Mouse (Mus musculus): ENCODE measurements around the gene Stox2. TPM values are rescaled to one million over a fixed set of nuclear protein-coding genes. Genes with fewer than 3 reads are reported as not detected.

Gene Stox2
- polyA plus RNA-seq, 1 experiment from 2014 or later, result 2.6 TPM

DNA sequence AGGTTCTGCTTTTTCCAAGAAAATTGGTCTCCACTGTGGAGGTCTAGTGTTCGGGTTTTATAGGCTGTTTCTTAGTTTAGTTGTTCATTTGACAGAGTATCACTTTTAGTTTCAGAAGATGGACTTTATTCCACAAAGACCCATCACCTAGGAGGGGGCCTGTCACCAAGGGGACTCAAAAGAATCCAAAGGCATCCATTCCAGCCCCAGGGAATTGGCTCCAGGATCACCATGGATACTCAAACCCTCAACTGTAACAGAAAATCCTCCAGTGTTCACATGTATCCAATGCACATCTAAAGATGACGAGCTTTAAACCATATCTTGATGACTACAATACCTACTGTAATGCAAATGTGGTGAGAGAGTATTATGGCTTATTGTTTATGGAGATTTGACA, 267.4 kb downstream of the Stox2 start:
- Histone ChIP-seq H3K4me2 (no peak overlapping the region), H3K9me3 (ENCODE audit: control insufficient read depth, low read length) (no peaks in the 10 kb centered on the region), H3K4me3 (ENCODE audit: low read depth, low read length) (no peak overlapping the region), H3K27me3 (replicated peaks; ENCODE audit: control insufficient read depth, insufficient read depth, low read length) (no peaks in the 10 kb centered on the region), H3K36me3 (ENCODE audit: control insufficient read depth, insufficient read depth, low read length) (no peaks in the 10 kb centered on the region), H3K4me1 (replicated peaks; ENCODE audit: control insufficient read depth, insufficient read depth, low read length) (no peaks in the 10 kb centered on the region), H3K27ac (ENCODE audit: low read depth, low read length) (no peak overlapping the region), H3K9ac (ENCODE audit: low read depth, low read length) (no peak overlapping the region)
- DNase-seq (ENCODE audit: low spot score) (no peak), ATAC-seq (replicated peaks; ENCODE audit: low FRiP score) (no peak)
- 80% methylated on average over 2 of the region's 2 CpGs for WGBS

DNA sequence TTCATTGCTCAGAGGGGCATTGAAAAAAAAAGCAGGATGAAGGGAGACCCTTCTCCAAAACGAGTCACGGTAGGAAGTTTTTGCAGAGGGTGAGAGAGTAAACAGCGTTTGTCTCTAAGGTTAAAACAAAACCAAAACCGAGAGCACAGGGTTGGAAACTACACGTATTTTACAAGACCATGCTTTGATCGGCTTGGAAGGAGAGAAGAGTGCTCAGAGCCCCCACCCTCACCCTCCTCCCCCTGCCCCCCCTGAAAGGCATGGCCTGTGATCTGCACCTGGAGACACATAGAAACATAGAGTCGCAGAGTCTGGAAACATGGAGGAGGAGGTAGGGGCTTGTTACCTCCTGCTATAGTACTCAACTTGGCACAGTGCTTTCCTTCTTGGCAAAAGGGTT, 272.3 kb downstream of the Stox2 start:
- ATAC-seq (replicated peaks; ENCODE audit: low FRiP score), result no peak
- 76% methylated on average over 7 of the region's 7 CpGs for WGBS
- H3K27me3 ChIP-seq (replicated peaks; ENCODE audit: control insufficient read depth, insufficient read depth, low read length), result no peaks in the 10 kb centered on the region
- H3K9ac ChIP-seq (ENCODE audit: low read depth, low read length), result no peak overlapping the region
- H3K4me3 ChIP-seq (ENCODE audit: low read depth, low read length), result no peak overlapping the region
- no peaks in the 10 kb centered on the region for H3K9me3 ChIP-seq (ENCODE audit: control insufficient read depth, low read length)
- H3K36me3 ChIP-seq (ENCODE audit: control insufficient read depth, insufficient read depth, low read length), result no peaks in the 10 kb centered on the region
- H3K4me1 ChIP-seq (replicated peaks; ENCODE audit: control insufficient read depth, insufficient read depth, low read length), result no peaks in the 10 kb centered on the region
- H3K4me2 ChIP-seq, result no peak overlapping the region
- no peak overlapping the region for H3K27ac ChIP-seq (ENCODE audit: low read depth, low read length)
- no peak for DNase-seq (ENCODE audit: low spot score)

DNA sequence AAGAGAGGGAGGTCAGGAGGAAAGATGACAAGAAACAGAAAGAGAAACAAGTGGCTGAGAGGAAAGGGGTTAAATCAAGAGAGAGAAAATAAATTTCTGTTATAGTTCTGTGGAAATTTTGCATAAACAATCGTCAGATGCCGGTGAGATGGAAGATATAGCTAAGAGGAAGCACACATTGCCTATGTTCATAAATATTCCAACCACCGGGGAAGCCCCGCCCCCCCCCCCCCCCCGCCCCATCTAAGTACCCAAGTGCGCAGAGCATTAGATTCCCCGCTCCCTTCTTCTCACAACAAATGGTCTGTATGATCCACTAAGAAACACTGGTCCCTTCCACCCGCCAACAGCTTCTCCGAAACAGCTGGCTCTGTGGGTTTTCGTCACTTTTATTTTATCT, 273.3 kb downstream of the Stox2 start:
- DNase-seq (ENCODE audit: low spot score) (no peak), ATAC-seq (replicated peaks; ENCODE audit: low FRiP score) (no peak)
- H3K4me3 ChIP-seq (ENCODE audit: low read depth, low read length), result no peak overlapping the region
- H3K27ac ChIP-seq (ENCODE audit: low read depth, low read length), result no peak overlapping the region
- no peak overlapping the region for H3K9ac ChIP-seq (ENCODE audit: low read depth, low read length)
- H3K9me3 ChIP-seq (ENCODE audit: control insufficient read depth, low read length), result no peaks in the 10 kb centered on the region
- no peaks in the 10 kb centered on the region for H3K36me3 ChIP-seq (ENCODE audit: control insufficient read depth, insufficient read depth, low read length)
- no peak overlapping the region for H3K4me2 ChIP-seq
- no peaks in the 10 kb centered on the region for H3K4me1 ChIP-seq (replicated peaks; ENCODE audit: control insufficient read depth, insufficient read depth, low read length)
- 85% methylated on average over 9 of the region's 10 CpGs for WGBS
- no peaks in the 10 kb centered on the region for H3K27me3 ChIP-seq (replicated peaks; ENCODE audit: control insufficient read depth, insufficient read depth, low read length)

DNA sequence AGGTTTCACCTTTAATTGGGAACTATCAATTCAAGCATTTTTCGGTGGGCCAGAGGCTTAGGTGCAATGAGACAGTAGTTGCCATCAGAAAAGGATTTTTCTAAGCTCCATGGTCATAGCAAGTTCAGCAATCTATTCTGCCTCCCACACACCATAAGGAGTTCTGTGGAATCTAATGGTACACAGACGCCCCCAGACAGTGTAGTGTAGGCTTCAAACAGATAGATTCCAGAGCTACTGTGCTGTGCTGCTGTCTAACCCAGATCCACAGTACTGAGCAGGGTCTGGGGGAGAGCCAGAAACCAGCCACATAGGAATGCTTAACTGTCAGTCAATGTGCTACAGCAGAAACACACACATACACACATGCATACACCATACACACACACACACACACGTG, 285.5 kb downstream of the Stox2 start:
- no peaks in the 10 kb centered on the region for H3K4me1 ChIP-seq (replicated peaks; ENCODE audit: control insufficient read depth, insufficient read depth, low read length)
- H3K36me3 ChIP-seq (ENCODE audit: control insufficient read depth, insufficient read depth, low read length), result no peaks in the 10 kb centered on the region
- H3K9me3 ChIP-seq (ENCODE audit: control insufficient read depth, low read length), result no peaks in the 10 kb centered on the region
- no peak overlapping the region for H3K27ac ChIP-seq (ENCODE audit: low read depth, low read length)
- no peak overlapping the region for H3K4me2 ChIP-seq
- H3K9ac ChIP-seq (ENCODE audit: low read depth, low read length), result no peak overlapping the region
- no peak overlapping the region for H3K4me3 ChIP-seq (ENCODE audit: low read depth, low read length)
- WGBS, result 64% methylated on average over 3 of the region's 3 CpGs
- ATAC-seq (replicated peaks; ENCODE audit: low FRiP score), result no peak
- no peak for DNase-seq (ENCODE audit: low spot score)
- no peaks in the 10 kb centered on the region for H3K27me3 ChIP-seq (replicated peaks; ENCODE audit: control insufficient read depth, insufficient read depth, low read length)

DNA sequence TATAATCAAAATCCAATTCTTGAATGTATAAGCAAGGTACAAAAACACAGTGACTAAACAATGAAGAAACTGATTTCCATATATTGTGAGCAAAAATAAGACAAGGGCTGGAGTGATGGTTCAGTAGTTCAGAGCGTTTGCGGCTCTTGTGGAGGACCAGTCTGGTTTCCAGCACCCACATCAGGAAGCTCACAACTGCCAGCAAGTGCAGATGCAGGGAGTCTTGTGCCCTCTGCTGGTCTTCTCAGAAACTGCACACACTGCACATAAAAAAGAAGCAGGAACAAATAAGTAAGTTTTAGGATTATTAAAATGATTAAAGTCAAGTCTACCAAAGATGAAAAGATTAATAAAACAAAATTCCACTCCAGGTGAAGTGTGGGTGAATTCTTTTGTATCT, 291.6 kb downstream of the Stox2 start:
- peaks cover 3% of the 10 kb centered on the region; the same call in 1 of the 2 replicates for H3K9me3 ChIP-seq (ENCODE audit: control insufficient read depth, low read length)
- no peak for ATAC-seq (replicated peaks; ENCODE audit: low FRiP score)
- no peak overlapping the region for H3K4me3 ChIP-seq (ENCODE audit: low read depth, low read length)
- H3K27ac ChIP-seq (ENCODE audit: low read depth, low read length), result no peak overlapping the region
- H3K4me1 ChIP-seq (replicated peaks; ENCODE audit: control insufficient read depth, insufficient read depth, low read length), result no peaks in the 10 kb centered on the region
- DNase-seq (ENCODE audit: low spot score), result no peak
- no peaks in the 10 kb centered on the region for H3K36me3 ChIP-seq (ENCODE audit: control insufficient read depth, insufficient read depth, low read length)
- no peaks in the 10 kb centered on the region for H3K27me3 ChIP-seq (replicated peaks; ENCODE audit: control insufficient read depth, insufficient read depth, low read length)
- no peak overlapping the region for H3K4me2 ChIP-seq
- WGBS, result 93% methylated on average over 2 of the region's 2 CpGs
- H3K9ac ChIP-seq (ENCODE audit: low read depth, low read length), result no peak overlapping the region

DNA sequence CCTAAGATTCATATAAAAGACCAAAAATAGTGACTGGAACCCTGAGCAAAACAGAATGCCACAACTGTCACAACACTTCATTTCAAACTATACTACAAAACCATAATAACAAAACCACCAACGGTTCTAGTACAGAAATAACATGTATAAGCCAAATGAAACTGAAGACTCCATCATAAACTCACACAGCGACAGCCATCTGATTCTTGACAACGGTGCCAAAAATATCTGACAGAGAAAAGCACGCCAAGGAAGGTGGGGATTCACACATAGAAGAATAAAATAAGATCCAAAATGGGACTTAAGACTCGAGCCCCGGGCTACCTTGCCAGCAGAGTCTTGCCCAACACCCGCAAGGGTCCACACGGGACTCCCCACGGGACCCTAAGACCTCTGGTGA, 300.9 kb downstream of the Stox2 start:
- Histone ChIP-seq H3K4me1 (replicated peaks; ENCODE audit: control insufficient read depth, insufficient read depth, low read length) (no peaks in the 10 kb centered on the region), H3K36me3 (ENCODE audit: control insufficient read depth, insufficient read depth, low read length) (no peaks in the 10 kb centered on the region), H3K27ac (ENCODE audit: low read depth, low read length) (no peak overlapping the region), H3K9me3 (ENCODE audit: control insufficient read depth, low read length) (no peaks in the 10 kb centered on the region), H3K27me3 (replicated peaks; ENCODE audit: control insufficient read depth, insufficient read depth, low read length) (no peaks in the 10 kb centered on the region), H3K4me3 (ENCODE audit: low read depth, low read length) (no peak overlapping the region), H3K4me2 (no peak overlapping the region), H3K9ac (ENCODE audit: low read depth, low read length) (no peak overlapping the region)
- 93% methylated on average over 8 of the region's 9 CpGs for whole genome bisulfite sequencing
- ATAC-seq (replicated peaks; ENCODE audit: low FRiP score), result no peak
- no peak for DNase-seq (ENCODE audit: low spot score)

DNA sequence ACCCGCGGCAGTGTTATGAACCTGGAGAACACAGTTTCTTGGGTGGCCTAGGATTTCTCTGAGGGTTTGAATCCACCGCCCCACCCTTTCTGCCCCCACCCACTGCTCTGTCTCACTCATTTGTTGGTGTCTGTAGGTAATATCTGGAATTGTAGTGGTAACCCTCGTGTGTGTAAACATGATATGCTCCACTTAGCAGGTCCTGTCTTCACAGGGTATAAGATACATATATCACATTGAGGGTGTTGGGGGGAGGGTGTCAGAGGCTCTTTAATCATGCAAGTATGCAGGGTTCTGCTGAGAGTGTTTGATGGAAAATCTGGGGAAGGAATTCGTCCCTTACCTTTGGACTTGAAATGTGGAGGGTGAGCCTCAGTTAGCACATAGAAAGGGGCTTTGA, 310.1 kb downstream of the Stox2 start:
- H3K4me2 ChIP-seq, result no peak overlapping the region; the same call in 1 of the 2 replicates
- H3K9ac ChIP-seq (ENCODE audit: low read depth, low read length), result no peak overlapping the region
- no peaks in the 10 kb centered on the region for H3K4me1 ChIP-seq (replicated peaks; ENCODE audit: control insufficient read depth, insufficient read depth, low read length)
- ATAC-seq (replicated peaks; ENCODE audit: low FRiP score) (no peak), DNase-seq (ENCODE audit: low spot score) (no peak)
- no peak overlapping the region for H3K4me3 ChIP-seq (ENCODE audit: low read depth, low read length)
- no peak overlapping the region for H3K27ac ChIP-seq (ENCODE audit: low read depth, low read length)
- no peaks in the 10 kb centered on the region for H3K36me3 ChIP-seq (ENCODE audit: control insufficient read depth, insufficient read depth, low read length)
- no peaks in the 10 kb centered on the region for H3K27me3 ChIP-seq (replicated peaks; ENCODE audit: control insufficient read depth, insufficient read depth, low read length)
- no peaks in the 10 kb centered on the region for H3K9me3 ChIP-seq (ENCODE audit: control insufficient read depth, low read length)
- 40% methylated on average over 5 of the region's 5 CpGs for WGBS

DNA sequence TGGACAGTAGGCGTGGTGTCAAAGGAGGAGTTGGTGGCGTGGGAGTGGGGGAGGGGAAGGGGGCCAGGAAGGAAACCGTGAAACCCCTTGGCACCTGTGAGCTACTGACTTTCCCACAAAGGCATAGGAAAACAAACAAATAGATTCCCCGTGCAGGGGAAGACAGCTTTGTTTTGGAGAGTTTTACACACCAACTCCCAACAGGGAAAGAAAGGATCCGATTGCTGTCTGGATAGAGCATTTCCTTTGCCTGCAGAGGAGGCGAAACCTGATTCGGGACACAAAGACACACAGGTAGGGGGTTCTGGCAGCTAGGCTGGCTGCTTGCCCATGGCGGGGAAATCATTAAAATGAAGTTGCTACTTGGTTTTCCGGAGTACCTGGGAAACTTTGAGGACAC, 310.6 kb downstream of the Stox2 start:
- peak overlapping the region; percentile 34 for H3K4me2 ChIP-seq
- WGBS, result 17% methylated on average over 9 of the region's 9 CpGs
- H3K4me1 ChIP-seq (replicated peaks; ENCODE audit: control insufficient read depth, insufficient read depth, low read length), result no peaks in the 10 kb centered on the region
- H3K4me3 ChIP-seq (ENCODE audit: low read depth, low read length), result no peak overlapping the region
- H3K27me3 ChIP-seq (replicated peaks; ENCODE audit: control insufficient read depth, insufficient read depth, low read length), result no peaks in the 10 kb centered on the region
- no peak overlapping the region for H3K27ac ChIP-seq (ENCODE audit: low read depth, low read length)
- no peaks in the 10 kb centered on the region for H3K9me3 ChIP-seq (ENCODE audit: control insufficient read depth, low read length)
- ATAC-seq (replicated peaks; ENCODE audit: low FRiP score) (no peak), DNase-seq (ENCODE audit: low spot score) (no peak)
- no peaks in the 10 kb centered on the region for H3K36me3 ChIP-seq (ENCODE audit: control insufficient read depth, insufficient read depth, low read length)
- no peak overlapping the region for H3K9ac ChIP-seq (ENCODE audit: low read depth, low read length)

DNA sequence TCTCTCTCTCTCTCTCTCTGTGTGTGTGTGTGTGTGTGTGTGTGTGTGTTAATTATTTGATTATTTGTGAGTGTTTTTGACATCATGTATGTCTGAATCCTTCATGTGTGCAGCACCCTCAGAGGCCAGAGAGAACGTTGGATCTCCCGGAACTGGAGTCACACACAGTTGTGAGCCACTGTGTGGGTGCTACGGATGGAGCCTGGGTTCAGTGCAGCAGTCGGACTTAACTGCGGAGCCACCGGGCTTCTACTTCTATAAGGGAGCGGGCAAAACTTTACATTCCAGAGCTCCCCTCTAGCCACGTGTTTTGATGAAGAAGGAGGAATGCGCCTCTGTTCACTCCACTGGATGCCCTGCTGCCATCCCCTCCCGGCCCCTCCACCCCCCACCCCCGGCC, 311.4 kb downstream of the Stox2 start:
- DNase-seq (ENCODE audit: low spot score), result no peak
- Histone ChIP-seq H3K9ac (ENCODE audit: low read depth, low read length) (no peak overlapping the region), H3K4me1 (replicated peaks; ENCODE audit: control insufficient read depth, insufficient read depth, low read length) (no peaks in the 10 kb centered on the region), H3K36me3 (ENCODE audit: control insufficient read depth, insufficient read depth, low read length) (no peaks in the 10 kb centered on the region), H3K4me2 (no peak overlapping the region), H3K27ac (ENCODE audit: low read depth, low read length) (no peak overlapping the region), H3K4me3 (ENCODE audit: low read depth, low read length) (no peak overlapping the region), H3K9me3 (ENCODE audit: control insufficient read depth, low read length) (no peaks in the 10 kb centered on the region), H3K27me3 (replicated peaks; ENCODE audit: control insufficient read depth, insufficient read depth, low read length) (no peaks in the 10 kb centered on the region)
- ATAC-seq (replicated peaks; ENCODE audit: low FRiP score), result no peak
- 54% methylated on average over 11 of the region's 11 CpGs for WGBS
